Mouse (Mus musculus): ENCODE measurements around the gene Man1c1.

- TF ChIP-seq CTCF (IDR thresholded peaks at IDR 0.05; ENCODE audit: borderline replicate concordance, extremely low read depth, insufficient read depth, insufficient read length) (no peak), POLR2A (IDR thresholded peaks at IDR 0.05; ENCODE audit: borderline replicate concordance, extremely low read depth, insufficient read depth, insufficient read length, poor library complexity, severe bottlenecking) (no peak)
These were observed 178.3 kb downstream of the Man1c1 start for GRCm38 (mm10) chr4:134525806-134526205.

Data from brain, embryonic 14.5 days (tissue).